Mouse (Mus musculus): Measurements from ENCODE around the gene Eif4g3.
"Not testable (repeated sequence)": the region's sequence is repeated elsewhere in the genome, so short reads cannot be mapped to it uniquely, and the experiment has no call there.

Eif4g3 gene

DNA sequence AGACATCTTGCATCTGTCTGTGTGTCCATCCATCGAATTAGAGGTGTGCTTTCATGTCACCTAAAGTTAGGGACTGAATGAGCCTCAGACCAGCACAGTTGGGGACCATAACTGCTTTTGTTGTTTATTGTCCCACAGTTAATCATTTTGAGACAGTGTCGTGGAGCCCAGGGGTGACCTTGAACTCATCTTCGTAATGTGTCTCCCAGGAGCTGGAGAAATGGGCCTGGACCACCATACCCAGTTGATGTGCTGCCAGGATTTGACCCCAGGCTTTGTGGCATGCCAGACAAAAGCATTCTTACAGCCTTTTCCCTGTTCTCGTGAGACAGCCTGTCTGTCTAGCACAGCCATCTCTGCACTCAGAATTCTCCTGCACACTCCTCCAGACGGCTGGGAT lies 63.8 kb downstream of the Eif4g3 start:
- DNase-seq (ENCODE audit: extremely low read depth, insufficient read length, low spot score) = no peak

DNA sequence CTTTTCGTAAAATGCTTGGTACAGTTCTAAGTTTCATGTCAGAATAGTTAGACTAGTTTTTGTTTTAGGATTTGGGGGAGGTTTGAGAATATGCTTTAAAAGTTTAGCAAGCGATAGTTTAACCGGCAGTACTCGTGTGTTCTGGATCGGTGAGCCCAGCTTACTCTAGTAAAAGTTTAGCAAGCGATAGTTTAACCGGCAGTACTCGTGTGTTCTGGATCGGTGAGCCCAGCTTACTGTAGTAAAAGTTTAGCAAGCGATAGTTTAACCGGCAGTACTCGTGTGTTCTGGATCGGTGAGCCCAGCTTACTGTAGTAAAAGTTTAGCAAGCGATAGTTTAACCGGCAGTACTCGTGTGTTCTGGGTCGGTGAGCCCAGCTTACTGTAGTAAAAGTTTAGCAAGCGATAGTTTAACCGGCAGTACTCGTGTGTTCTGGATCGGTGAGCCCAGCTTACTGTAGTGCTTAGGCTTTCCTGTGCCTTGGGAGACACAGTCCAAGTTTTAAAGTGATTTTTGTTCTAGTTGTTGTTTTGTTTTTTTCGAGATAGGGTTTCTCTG lies 64.5 kb downstream of the Eif4g3 start:
- DNase-seq (ENCODE audit: extremely low read depth, insufficient read length, low spot score) = not testable (repeated sequence)

DNA sequence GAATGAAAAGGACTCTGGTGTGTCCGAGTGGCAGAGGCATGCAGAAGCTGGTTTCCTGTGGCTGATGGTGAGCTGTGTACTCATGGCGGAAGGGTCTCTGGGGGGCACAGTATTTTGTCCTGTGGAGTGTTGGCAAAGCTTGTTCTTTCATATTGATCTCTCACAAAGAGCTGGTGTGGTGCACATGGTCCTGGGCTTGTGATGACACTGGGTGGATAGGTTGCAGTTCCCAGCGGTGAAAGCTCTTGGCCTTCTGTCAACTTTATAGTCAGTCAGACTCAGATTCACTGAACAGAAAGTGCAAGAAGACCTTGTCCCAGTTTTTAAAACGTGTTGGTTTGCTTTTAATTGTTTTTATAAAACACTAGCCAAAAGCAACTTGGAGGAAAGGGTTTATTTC lies 68.3 kb downstream of the Eif4g3 start:
- DNase-seq (ENCODE audit: extremely low read depth, insufficient read length, low spot score) = no peak

DNA sequence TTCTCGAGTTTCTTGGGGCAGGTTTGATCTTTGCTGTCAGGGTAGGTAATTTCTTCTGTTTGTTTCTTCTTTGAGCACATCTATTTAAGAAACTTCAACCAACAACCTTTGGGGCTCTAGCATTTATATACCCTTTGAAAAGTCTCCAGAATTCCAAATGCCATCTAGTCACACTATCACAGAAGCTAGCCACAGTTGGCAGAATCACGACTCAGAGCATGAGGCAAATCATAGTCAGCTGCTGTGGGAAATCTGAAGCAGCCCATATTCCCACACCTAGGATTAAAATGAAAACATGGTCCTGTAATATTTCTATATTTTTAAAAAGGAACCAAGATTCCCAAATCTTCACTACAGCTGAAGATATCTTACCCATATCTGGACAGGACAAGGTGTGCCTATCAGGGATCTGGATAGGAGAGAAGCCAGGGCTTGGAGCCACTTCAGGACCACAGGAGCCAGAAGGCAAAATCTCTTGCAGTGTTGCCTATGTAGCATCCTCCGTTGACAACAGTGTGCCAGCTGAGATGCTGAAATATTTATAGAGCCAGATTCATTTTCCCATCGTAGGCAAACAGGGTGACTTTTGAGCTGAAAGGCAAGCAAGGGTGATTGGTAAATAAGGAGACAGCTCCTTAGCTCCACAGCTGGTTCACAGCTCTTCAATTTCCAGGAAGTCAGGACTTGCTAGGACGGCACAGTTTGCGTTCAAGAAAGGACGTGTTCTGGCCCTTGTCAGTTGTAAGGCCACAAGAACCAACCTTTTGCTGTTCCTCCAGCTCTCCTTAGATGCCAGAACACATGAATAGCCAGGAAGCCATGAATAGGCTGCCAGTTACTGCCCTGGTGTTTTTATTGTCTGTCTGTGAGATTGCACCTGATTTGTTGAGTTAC lies 70.8 kb downstream of the Eif4g3 start:
- DNase-seq (ENCODE audit: extremely low read depth, insufficient read length, low spot score) = no peak

DNA sequence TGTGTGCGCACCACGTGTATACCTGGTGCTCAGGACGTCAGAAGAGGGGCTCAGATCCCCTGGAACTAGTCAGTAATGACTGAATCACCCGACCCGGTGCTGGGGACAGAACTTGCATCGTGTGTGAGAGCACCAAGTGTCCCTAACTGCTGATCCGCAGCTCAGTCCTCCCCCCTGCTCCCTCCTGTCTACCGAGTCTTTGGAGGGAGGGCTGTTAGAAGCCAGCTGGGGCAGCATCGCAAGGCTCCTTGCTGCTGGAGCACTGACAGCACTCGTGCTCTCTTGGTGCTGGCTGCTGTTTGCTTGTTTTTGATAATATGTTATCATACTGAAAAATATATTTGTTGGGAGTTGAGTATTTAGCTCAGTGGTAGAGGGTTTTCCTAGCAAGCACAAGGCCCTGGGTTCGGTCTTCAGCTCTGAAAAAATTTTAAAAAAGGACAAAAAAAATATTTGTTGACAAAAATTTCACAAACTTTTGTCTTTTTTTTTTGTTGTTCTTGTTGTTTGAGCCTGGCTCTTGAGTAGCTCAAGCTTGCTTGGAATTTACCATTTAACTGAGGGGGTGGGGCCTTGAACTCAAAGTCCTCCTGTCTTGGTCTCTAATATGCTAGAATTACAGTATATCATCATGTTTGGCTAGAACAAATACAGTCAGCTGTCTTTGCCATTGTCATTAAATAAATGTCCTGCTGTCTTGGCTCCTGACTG lies 72.2 kb downstream of the Eif4g3 start:
- no peak for DNase-seq (ENCODE audit: extremely low read depth, insufficient read length, low spot score)

DNA sequence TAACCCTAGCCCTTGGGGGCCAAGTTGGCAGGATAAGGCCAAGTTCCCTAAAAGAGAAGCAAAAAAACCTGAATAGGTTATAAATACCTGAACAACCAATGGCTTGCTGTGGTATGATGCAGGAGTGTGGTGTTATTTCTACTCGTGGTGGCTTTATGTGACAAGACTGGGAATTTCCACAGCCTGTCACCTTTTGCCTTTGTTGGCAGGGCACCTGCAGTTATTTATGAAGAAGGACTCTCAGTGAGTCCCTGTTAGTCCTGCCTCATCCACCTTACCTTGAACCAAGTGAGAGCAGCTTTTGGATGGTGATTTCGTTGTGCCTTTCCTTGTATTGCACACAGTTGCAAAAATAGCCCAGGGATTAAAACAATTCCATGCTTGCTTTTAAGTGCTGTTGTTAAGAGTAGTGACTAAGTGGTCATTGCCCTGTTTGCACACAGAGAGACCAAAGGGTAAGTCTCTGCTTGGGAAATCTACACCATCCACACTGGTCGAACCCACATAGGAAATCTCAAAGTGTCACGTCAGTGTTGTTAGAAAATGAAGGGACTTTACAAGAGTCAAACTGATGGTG lies 72.9 kb downstream of the Eif4g3 start:
- no peak for DNase-seq (ENCODE audit: extremely low read depth, insufficient read length, low spot score)

DNA sequence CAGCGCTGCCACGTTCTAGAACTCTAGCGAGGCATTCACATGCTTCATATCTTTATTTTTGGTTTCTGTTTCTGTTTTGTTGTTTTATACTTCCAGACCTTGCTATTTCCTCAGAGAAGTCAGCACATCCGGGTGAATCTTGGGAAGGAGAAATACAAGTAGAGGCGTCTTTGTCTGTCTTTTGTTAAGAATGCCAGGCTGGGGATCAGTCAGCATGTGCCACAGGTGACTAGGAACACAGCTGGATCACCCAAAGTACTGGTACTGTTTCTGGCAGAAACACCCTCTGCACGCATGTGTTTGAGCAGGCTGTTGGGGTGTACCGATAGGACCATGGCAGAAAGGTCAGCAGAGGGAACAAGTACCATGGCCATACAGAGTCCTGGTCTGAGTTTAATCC lies 73.6 kb downstream of the Eif4g3 start:
- DNase-seq (ENCODE audit: extremely low read depth, insufficient read length, low spot score) = no peak

DNA sequence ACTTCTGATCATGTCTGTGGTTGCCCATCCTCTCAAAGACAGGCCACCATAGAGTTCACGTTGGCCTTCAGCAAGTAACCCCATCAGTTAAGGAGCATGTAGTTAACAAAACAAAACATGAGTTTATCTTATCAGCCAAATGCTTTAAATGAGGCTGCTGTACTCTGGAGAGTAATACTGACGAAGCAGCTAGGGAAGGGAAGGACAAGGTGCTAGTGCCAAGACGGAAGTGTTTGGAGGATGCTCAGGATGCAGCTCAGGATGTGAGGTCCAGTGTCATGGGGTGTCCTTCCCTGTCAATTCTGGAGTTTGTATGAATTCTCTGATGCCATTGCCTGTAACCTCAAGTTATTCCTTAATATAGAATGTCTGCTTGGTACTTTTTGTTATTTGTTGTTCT lies 75.0 kb downstream of the Eif4g3 start:
- DNase-seq (ENCODE audit: extremely low read depth, insufficient read length, low spot score) = no peak

DNA sequence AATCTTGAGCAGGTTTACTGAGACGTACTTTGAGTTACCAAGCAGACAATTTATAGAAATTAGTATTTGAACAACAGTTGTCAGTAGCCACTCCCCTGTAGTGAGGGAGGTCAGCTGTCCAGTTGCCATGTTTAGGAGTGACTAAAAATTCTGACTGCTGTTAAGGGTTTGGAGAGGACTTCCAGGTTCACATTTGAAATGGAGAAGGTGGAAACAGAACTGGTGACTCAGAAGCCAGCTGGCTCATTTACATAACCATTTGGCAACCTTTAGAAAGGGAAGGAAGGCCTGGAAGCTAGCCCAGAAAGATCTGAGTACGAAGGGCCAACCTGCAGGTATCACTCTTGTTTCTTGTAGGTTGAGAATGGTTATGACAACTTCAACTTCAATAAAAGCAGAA lies 75.8 kb downstream of the Eif4g3 start:
- no peak for DNase-seq (ENCODE audit: extremely low read depth, insufficient read length, low spot score)

DNA sequence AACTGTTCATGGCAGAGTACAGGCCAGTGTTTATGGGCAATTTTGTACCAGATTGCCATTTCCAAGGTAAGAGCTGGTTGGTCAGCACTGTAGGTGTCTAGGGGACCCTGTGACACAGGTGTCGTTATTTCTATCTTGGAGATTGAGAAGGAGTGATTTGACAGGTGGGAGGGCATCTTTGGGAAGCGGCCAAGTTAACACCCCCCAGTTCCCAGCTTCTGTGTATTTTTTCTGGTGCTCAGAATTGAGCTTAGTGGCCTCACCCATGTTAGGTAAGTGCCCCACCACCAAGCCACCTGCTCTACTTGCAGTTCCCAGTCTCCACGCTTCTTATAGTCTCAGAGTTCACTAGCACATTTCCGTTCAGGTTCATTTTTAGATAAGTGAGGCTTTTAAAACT lies 76.5 kb downstream of the Eif4g3 start:
- DNase-seq (ENCODE audit: extremely low read depth, insufficient read length, low spot score) = no peak

DNA sequence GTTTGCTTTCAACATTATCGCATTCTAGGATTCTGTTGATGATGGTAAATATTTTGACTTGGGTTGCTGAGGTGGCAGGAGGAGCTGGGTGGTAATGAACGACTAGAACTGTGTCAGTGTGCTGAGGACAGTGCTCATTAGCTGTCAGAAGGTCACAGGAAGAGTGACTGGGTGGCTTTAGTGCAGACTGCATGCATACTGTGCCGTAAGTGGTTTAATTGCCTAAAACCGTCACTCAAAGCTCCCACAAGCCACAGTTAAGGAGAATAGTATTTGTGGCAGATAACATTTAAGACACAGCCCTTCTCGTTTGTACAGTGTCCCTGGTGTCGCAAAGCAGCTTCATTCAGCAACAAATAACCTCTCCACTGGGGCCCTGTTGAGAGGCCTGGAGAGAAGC lies 78.7 kb downstream of the Eif4g3 start:
- no peak for DNase-seq (ENCODE audit: extremely low read depth, insufficient read length, low spot score)

DNA sequence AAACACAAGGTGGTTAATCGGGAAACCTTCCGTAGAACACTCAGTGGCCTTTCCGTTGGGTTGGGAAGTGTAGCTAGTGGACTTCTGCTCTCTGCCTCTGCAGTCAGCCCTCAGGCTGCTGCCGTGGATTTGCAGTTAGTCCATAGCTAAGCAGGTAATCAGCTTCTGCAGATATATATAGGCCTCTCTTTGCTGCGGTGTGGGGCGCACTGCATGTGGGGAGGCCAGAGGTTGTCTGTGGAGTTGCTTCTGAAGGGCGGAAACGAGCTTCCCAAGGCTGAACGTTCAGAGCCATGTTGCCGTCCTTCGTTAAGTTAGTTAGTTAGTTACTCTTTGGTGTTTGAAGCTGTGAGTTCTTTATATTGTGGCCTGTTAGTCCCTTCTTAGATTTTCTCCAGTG lies 80.3 kb downstream of the Eif4g3 start:
- DNase-seq (ENCODE audit: extremely low read depth, insufficient read length, low spot score) = no peak

DNA sequence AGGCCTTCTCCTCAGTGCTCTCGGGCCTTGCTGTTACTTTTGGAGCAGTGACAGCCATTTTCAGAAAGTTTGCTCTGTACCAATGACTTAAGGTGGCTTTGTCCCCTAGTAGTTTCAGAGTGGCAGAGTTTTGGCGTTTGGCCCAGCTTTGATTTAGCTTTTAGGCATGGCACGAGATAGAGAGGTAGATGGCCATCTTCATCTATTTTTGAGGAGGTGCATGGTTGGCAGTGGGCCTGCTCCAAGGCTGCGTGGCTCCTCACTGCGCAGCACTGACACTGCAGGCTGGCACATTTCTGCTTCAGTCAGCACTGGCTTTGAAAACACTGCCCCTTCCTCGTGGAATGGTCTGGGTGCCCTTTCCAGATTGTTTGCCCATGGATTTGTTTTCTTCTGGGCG lies 80.7 kb downstream of the Eif4g3 start:
- no peak for DNase-seq (ENCODE audit: extremely low read depth, insufficient read length, low spot score)

DNA sequence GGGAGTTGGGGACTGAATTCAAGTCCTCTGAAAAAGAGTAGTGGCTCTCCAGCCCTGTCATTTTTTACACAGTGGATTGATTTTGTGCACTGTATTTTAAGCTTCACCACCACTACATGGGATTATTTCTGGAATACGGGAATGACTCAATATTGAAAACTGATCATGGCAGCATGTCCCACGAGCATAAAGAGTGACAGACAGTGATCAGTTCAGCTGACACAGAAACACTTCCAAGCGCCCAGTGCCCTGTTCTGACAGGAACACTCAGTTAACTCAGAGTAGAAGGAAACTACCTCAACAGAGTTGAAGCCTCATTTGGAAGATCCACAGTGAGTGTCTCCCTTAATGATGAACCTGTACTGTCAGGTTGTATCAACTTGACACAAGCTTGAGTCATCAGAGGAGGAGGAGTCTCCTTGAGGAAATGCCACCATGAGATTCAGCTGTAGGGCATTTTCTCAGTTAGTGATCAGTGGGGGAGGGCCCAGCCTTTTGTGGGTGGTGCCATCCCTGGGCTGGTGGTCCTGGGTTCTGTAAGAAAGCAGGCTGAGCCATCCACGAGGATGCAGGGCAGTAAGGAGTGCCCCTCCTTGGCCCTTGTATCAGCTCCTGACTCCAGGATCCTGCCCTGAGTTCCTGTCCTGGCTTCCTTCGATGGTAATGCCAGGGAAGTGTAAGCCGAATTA lies 82.2 kb downstream of the Eif4g3 start:
- no peak for DNase-seq (ENCODE audit: extremely low read depth, insufficient read length, low spot score)

DNA sequence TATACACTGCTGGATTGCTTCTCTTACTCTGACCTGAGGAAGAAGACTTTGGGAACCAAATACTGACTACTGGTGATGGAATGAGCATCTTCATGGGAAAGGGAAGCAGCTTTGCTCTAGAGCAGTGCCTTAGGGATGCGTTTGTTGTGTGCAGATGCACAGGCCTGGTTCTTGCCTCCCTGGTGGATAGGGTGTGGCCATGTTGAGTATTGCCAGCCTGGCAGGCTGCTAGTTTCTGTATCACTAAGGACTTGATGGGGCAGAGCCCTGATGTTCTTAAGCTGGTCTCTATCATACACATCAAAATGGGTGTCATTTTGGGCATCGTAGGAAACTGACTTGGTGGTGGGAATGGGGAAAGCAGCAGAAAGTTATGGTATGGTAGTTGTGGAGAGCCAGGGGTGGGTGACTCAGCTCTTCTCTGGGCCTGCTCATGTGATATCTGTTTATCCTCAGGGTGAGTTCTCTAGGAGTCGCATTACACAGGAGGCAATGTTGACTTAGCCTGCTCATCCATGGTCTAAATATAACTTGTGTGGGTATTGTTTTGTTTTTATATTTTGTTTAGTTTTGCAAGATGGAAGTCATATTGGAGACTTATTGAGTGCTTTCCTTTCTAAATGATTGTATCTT lies 85.0 kb downstream of the Eif4g3 start:
- DNase-seq (ENCODE audit: extremely low read depth, insufficient read length, low spot score) = peak; percentile 14

DNA sequence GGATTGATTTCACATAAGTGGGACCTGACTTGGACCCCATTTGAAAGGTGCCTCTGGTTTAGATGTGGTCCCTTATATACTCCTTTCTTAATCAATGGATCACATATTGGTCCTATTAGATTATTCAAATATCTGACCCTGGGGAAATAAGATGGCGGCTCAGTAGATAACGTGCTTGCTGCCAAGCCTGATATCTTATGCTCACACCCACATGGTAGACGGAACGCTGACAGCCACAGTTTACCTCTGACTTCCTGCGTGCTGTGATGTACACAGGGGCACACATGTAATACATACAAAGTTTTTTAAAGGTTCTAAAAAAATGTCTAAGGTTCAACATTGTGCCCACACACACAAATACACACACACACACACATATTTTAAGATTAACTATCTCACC lies 86.4 kb downstream of the Eif4g3 start:
- no peak for DNase-seq (ENCODE audit: extremely low read depth, insufficient read length, low spot score)

DNA sequence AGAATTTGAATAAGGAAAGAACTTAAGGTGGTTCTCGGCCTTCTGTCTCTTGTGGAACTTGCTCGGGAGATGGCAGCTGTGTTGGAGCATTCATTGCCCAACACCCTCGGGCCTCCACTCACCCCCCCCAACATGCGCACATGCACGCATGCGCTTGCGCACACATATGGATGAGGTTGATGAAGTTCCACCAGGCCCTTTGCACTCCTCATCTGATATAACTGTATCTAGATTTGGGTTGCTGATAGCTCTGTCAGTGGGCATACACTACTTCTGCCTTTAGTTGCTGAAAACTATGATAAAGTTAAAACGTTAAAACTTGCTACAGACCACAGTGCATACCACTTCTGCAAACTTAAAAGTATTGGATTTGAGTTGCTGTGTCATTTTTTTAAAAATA lies 89.6 kb downstream of the Eif4g3 start:
- no peak for DNase-seq (ENCODE audit: extremely low read depth, insufficient read length, low spot score)

DNA sequence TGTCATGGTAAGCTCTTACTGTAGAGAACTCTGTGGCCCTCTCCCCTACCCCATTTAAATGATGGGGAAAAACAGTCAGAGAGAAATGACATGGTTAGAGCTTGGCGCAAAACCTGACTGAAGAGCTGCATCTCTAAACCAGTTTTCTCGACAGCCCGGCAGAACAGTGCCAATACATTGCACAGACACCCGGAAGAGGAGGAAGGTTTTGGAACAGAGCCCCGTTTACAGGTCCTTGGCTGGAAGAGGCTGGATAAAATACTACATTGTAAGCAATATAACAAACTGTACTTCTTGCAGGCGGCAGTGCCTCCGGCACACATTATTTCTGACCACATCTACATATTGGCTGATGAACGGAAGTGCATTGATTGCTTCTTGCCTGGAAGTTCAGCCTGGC lies 91.3 kb downstream of the Eif4g3 start:
- DNase-seq (ENCODE audit: extremely low read depth, insufficient read length, low spot score) = no peak

DNA sequence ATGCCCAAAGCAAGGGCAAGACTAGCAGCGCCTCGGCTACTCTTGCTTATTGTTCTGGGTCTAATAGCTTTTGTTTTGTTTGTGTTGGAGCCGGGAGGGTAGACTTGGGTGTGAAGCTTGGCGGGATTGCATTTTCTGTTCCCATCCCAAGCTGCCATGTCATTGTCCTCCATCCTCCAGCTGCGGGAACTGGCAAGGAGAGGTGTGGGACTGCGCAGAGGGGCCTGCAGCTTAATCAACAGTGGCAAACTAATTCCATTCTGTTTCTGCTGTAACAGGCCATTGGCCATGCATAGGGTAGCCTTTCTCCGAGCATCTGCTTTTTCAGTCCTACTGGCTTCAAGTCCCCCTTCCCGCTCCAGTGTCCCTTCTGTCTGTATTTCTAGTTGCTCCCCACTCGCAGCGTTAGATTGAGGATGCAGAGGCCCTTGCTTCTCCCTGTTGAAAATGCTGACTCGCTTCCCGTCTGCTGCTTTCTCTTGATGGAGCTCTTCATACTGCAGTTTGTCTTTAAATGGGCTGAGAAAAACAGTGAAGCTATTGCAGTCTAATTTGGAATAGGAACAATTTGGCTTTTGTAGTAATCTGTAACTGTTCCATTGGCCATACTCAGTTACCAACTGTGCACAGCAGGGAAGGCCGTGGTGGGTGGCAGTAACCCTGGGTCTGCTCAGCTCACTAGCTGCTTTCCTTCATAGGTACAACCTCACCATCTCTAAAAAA lies 92.2 kb downstream of the Eif4g3 start:
- DNase-seq (ENCODE audit: extremely low read depth, insufficient read length, low spot score) = no peak

DNA sequence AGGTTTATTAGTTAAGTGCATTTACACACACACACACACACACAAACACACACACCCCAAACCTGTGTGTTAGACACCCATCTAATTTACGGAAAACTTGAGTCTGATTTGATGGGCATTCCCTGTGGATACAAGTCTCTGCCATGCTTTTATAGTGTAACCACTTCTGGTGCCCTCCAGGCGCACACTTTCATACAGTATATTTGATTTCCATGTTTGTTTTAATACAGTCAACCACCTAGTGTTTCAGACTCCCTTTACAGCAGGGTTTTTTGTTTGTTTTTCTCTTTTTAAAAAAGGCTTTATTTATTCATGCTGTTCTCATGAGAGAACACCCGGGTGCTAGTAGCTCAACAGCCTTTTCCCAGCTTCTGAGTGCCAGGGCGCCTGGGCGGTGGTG lies 94.1 kb downstream of the Eif4g3 start:
- no peak for DNase-seq (ENCODE audit: extremely low read depth, insufficient read length, low spot score)
